Mouse (Mus musculus): ENCODE data around the gene Adprhl2.

The Adprhl2 gene

DNA sequence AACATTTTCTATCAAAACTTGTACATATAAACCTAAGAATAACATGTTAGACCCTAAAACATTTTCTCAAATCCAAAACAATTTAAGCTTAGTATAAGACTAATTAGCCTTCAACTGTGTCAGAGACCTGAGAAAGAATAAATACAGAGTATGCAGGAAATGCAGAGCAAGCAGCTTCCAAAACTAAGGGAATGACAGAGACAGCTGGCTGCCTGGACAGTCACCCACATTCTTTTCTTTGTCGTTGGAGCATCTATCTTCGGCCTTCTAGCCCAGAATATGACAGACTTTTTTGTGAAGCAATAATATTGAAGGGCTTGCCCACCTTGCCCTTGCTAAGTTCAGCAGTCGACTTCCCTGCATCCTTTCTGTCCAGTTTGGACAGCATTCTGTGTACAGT lies 52.2 kb downstream of the Adprhl2 start:
- no peak for DNase-seq (ENCODE audit: low spot score in 2 of 2)

All from spleen, postnatal 4 days (tissue).